Mouse (Mus musculus) kidney, adult 2 months (tissue): Measurements from ENCODE around the gene Eml4. TPM values are rescaled to one million over a fixed set of nuclear protein-coding genes. Genes with fewer than 3 reads are reported as not detected.

ENCODE experiments used
- DNase-seq: peaks from one replicate; pipeline ENCODE4 v3.0.0; 2021
- H3K27ac ChIP-seq: fragments of 200-500 bp; 2 replicates; pipeline ENCODE4 v1.5.1; 2012; ENCODE audit warnings: low read depth, low read length, control low read depth, inconsistent platforms; ENCODE audit not compliant: insufficient read depth
- H3K27me3 ChIP-seq: fragments of 200-500 bp; replicated peaks from 2 replicates; pipeline ENCODE4 v1.6.1; 2012; ENCODE audit warnings: mild to moderate bottlenecking, moderate library complexity, low read length, inconsistent platforms; ENCODE audit not compliant: control insufficient read depth, insufficient read depth
- H3K36me3 ChIP-seq: fragments of 200-500 bp; 2 replicates; pipeline ENCODE4 v1.6.1; 2012; ENCODE audit warnings: mild to moderate bottlenecking, moderate library complexity, low read length, inconsistent platforms; ENCODE audit not compliant: control insufficient read depth, insufficient read depth
- H3K4me1 ChIP-seq: fragments of 200-500 bp; 2 replicates; pipeline ENCODE4 v1.6.1; 2011; ENCODE audit warnings: low read length; ENCODE audit not compliant: control insufficient read depth, insufficient read depth
- H3K4me3 ChIP-seq: fragments of 200-500 bp; 2 replicates; pipeline ENCODE4 v1.5.1; 2011; ENCODE audit warnings: mild to moderate bottlenecking, low read depth, low read length, control low read depth; ENCODE audit not compliant: insufficient read depth
- CTCF ChIP-seq: fragments of 200-500 bp; conservative IDR thresholded peaks from 2 replicates; pipeline ENCODE4 v1.5.1; 2011; ENCODE audit warnings: low read depth, mild to moderate bottlenecking, control low read depth, low read length, moderate library complexity, mixed read lengths; ENCODE audit not compliant: insufficient read depth, insufficient read length
- POLR2A ChIP-seq: fragments of 200-500 bp; IDR thresholded peaks from one replicate; pipeline ENCODE4 v1.6.1; 2011; ENCODE audit warnings: low read depth, low read length, control low read depth
- WGBS: fragments of 180-500 bp; shearing (Covaris S2); methylation state at CpG from one replicate; pipeline ENCODE4 v1.1.7; 2018; 5-methylcytosine and 5-hydroxymethylcytosine counted together
- polyA plus RNA-seq: library from polyadenylated mRNA; depleted of rRNA; stranded (reverse); fragments of >200 nt; gene quantifications from 2 replicates; pipeline ENCODE4 v1.2.3, GENCODE M21; 2012

The Eml4 gene
- polyA plus RNA-seq, 1 experiment = 7.1 TPM

GRCm38 (mm10) chr17:83443406-83443805, 92.7 kb downstream of the Eml4 start:
- no peak overlapping the region for H3K27ac ChIP-seq
- H3K4me3 ChIP-seq = no peak overlapping the region
- TF ChIP-seq CTCF (no peak), POLR2A (no peak)
- H3K4me1 ChIP-seq = no peaks in the 10 kb centered on the region
- H3K36me3 ChIP-seq = peaks cover 1% of the 10 kb centered on the region; the same call in 1 of the 2 replicates
- H3K27me3 ChIP-seq = no peaks in the 10 kb centered on the region
- WGBS = 81% methylated on average over 4 of the region's 4 CpGs
- DNase-seq = peak; percentile 10

GRCm38 (mm10) chr17:83449583-83449982, 98.9 kb downstream of the Eml4 start:
- H3K36me3 ChIP-seq = no peaks in the 10 kb centered on the region
- WGBS = 91% methylated on average over 2 of the region's 2 CpGs

GRCm38 (mm10) chr17:83451367-83451766, 100.6 kb downstream of the Eml4 start:
- TF ChIP-seq POLR2A (no peak), CTCF (no peak)
- Histone ChIP-seq H3K27ac (no peak overlapping the region), H3K4me3 (no peak overlapping the region), H3K36me3 (0 out of 2 replicates have a peak, but pooled peaks cover 2% of the 10 kb centered on the region), H3K27me3 (no peaks in the 10 kb centered on the region), H3K4me1 (no peaks in the 10 kb centered on the region)
- no peak for DNase-seq
- WGBS = 87% methylated on average over 8 of the region's 8 CpGs

More at GRCm38 (mm10) chr17:83449583-83449982, 98.9 kb downstream of the Eml4 start:
- TF ChIP-seq POLR2A = no peak
- no peak for TF ChIP-seq CTCF
- H3K27me3 ChIP-seq = no peaks in the 10 kb centered on the region
- no peak overlapping the region for H3K4me3 ChIP-seq
- H3K27ac ChIP-seq = no peak overlapping the region
- H3K4me1 ChIP-seq = no peaks in the 10 kb centered on the region
- no peak for DNase-seq

GRCm38 (mm10) chr17:83451796-83452195, 101.1 kb downstream of the Eml4 start:
- no peak for DNase-seq
- Histone ChIP-seq H3K27ac (no peak overlapping the region), H3K27me3 (no peaks in the 10 kb centered on the region), H3K36me3 (0 out of 2 replicates have a peak, but pooled peaks cover 2% of the 10 kb centered on the region), H3K4me3 (no peak overlapping the region), H3K4me1 (no peaks in the 10 kb centered on the region)
- 89% methylated on average over 3 of the region's 3 CpGs for WGBS
- TF ChIP-seq POLR2A = no peak

GRCm38 (mm10) chr17:83452451-83452850, 101.7 kb downstream of the Eml4 start:
- Histone ChIP-seq H3K27me3 (no peaks in the 10 kb centered on the region), H3K27ac (no peak overlapping the region), H3K36me3 (0 out of 2 replicates have a peak, but pooled peaks cover 2% of the 10 kb centered on the region), H3K4me3 (no peak overlapping the region), H3K4me1 (no peaks in the 10 kb centered on the region)
- DNase-seq = no peak
- WGBS = 94% methylated on average over 8 of the region's 8 CpGs
- no peak for TF ChIP-seq CTCF
- no peak for TF ChIP-seq POLR2A

GRCm38 (mm10) chr17:83453587-83453986, 102.9 kb downstream of the Eml4 start:
- 81% methylated on average over 5 of the region's 5 CpGs for WGBS
- Histone ChIP-seq H3K4me3 (no peak overlapping the region), H3K27ac (no peak overlapping the region), H3K27me3 (no peaks in the 10 kb centered on the region), H3K4me1 (no peaks in the 10 kb centered on the region), H3K36me3 (0 out of 2 replicates have a peak, but pooled peaks cover 2% of the 10 kb centered on the region)
- no peak for TF ChIP-seq CTCF
- TF ChIP-seq POLR2A = no peak
- DNase-seq = no peak

GRCm38 (mm10) chr17:83457271-83457670, 106.5 kb downstream of the Eml4 start:
- Histone ChIP-seq H3K27me3 (no peaks in the 10 kb centered on the region), H3K4me1 (no peaks in the 10 kb centered on the region), H3K4me3 (no peak overlapping the region), H3K36me3 (0 out of 2 replicates have a peak, but pooled peaks cover 2% of the 10 kb centered on the region), H3K27ac (no peak overlapping the region)
- DNase-seq = no peak
- WGBS = 93% methylated on average over 1 of the region's 1 CpGs
- no peak for TF ChIP-seq CTCF

- no peak for DNase-seq
- TF ChIP-seq POLR2A (no peak), CTCF (no peak)
- Histone ChIP-seq H3K27ac (no peak overlapping the region), H3K36me3 (no peaks in the 10 kb centered on the region), H3K4me3 (no peak overlapping the region), H3K27me3 (no peaks in the 10 kb centered on the region), H3K4me1 (no peaks in the 10 kb centered on the region)
- WGBS = 92% methylated on average over 5 of the region's 5 CpGs
Measured at GRCm38 (mm10) chr17:83465969-83466368, 115.2 kb downstream of the Eml4 start.
